Mouse (Mus musculus) megakaryocyte, adult 5-6 weeks (primary cell): ENCODE data around the gene Mtmr3. TPM values are rescaled to one million over a fixed set of nuclear protein-coding genes. Genes with fewer than 3 reads are reported as not detected.

Experiments used
- ATAC-seq: 2 replicates; pipeline ENCODE4 v1.8.0; 2016; ENCODE audit warnings: mild to moderate bottlenecking, inconsistent platforms; ENCODE audit not compliant: poor library complexity, severe bottlenecking
- total RNA-seq, 2 experiments: library from RNA; stranded (forward) in 1 of 2; stranded (reverse) in 1 of 2; fragments of 153-499, 151-499 nt in 1 of 2; fragments of 221-1000, 200-1000 nt in 1 of 2; gene quantifications; 2 replicates each; pipeline versions ENCODE4 v1.2.3 to v1.2.4; 2015 to 2017

The Mtmr3 gene
- 44.1 and 47.0 TPM in 2 replicates for total RNA-seq (2015)
- 71.1 and 77.2 TPM in 2 replicates for total RNA-seq (2017)

DNA sequence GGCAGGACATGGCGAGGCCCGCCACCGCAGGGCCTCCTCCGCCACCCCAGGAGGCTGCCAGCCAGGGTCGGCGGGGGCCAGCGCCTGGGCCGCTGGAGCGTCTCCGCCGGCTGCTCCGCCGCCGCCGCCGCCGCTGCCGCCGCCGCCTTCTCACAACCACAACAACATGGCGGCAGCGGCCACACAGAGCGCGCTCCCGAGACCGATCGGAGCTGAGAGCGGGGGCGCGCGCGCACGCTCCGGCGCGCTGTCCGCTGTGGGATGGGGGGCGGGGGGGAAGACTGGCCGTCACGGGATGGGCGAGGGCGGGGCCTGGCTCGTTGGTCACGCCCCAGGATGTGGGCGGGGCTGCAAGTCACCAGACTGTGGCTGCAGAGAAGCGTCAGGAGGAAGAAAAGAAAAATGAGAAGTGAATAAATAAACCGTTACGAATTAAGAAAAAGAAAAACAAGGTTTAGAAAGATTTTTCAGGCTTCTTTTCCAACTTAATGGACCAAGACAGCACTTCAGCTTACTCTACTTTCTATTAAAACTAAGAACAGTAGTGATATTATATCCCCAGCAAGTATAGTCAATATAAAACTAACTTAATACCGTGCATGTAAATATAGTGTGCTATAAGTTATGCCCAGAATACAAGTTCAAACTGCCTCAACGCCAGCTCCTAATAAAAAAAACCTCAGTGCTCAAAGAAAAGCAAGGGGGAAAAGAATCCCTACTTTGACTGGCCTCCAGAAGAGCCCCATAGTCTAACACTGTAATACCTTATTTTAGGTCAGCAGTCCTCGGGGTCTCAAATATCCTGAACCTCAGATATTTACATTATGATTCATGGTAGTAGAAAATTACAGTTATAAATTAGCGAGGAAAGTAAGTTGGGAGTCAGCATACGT lies at the start of gene Mtmr3:
Mtmr3 (minus strand) TSS at position 256 of the 893 bp plus-strand sequence.
- ATAC-seq = peak; percentile 95

DNA sequence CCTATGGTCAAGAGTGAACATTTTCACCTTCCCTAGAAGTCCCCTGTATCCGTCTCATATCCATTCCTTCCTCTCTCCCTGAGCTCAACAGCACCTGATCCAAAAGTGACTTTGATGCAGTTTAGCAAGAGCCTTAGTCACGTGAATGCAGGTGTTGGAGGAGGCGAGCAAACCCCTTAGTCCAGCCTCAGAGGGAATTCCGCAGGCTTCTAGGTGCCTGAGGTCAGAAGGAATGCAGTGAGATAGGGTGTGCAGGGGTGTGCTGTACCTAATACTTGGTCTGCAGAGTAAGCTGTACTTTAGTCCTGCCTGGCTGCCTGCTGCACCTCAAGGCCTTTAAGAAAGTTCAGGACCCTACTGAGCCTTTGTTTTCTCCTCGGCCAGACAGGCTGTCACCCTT lies 49.1 kb upstream of the Mtmr3 start:
- ATAC-seq = no peak

DNA sequence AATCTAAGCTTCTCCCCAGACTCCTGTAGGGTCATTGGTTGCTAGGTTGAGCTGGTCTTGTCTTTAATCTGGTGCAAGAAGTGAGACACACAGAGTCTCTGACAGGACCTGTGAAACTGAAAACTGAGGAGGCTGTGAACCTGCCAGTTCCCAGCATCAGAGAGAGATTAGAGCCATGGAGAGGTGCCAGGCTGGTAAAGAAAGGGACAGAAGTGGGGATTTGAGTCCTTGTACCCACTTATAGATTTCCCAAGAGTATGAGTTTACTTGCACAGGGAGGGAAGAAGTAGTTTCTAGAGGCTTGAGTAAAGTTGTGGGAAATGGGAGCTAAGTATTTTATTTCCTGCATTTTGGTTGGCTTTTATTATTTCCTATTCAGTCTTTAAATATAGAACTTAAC lies 46.5 kb upstream of the Mtmr3 start:
- no peak for ATAC-seq

DNA sequence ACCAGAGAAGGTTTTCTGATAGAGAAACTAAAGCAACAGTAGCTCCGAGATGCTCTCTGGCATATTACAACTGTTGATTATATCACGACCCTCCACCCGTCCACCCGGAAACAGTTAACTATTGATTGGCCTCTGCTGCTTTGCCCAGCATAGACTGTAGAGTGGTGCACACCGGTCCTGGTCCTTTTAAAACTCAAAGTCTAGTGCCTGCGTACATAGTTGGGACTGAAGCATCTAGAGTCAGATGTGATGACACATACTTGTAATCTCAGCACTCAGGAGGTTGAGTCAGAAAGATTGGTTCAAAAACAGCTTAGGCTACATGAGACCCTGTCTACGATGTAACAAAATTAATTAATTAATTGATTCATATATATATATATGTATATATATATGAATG lies 43.6 kb upstream of the Mtmr3 start:
- ATAC-seq = no peak

DNA sequence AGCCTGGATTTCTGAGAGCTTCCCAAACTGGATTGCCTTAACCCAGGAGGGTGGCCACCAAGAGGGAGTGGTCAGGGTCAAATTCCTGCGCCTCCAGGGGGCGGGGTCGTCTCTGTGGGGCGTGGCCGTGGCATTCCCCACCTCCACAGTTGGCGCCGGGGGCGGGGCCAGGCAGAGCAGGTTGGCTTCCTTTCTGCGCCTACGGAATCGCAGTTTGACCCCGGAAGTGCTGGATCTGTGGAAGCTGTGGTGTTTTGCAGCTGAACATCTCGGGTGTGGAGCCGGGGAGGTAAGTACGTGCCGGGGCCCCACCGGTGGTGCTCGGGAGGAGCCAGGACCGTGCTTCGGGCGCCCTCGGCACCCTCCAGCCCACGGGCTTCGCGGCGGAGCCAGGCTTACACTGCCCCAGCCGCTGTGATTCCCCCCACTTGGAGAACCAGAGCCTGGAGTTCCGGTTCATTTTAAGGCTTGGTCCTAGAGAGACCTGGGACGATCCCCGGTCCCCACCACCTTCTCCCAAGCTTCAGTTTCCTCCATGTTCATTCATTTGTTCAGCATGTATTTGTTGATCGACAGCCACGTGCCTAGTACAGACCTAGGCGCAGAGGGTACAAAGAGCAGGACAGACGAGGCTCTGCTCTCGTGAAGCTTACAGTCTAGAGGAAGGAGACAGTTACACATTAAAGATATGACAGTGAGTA lies 43.0 kb upstream of the Mtmr3 start, which contains the start of gene Ascc2:
Ascc2 (plus strand) TSS at position 214 of the 701 bp plus-strand sequence.
- peak; percentile 98 for ATAC-seq

DNA sequence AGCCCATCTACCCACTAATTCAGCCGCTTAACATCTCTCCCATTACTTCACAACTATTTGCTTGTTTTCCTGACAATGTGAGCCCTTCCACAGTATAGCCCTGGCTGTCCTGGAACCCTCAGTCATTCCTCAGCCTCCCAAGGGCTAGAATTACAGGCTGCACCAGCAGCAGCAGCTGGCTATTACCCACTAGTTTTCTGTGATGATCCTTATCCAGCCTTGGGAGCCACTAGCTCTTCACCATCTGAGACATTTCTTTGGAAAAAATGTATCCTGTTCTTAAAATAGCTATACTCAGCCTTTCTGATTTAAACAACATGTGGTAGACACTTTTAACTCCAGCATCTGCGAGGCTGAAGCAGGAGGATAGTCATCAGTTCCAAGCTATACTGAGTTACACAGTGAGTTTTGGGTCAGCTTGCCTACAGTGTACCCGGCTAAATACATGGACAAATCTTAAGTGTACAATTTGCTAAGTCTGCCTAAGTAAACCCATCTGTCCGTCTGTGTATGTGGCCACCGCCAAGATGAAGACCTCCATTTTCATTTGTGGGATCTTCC lies 42.2 kb upstream of the Mtmr3 start:
- ATAC-seq = no peak

DNA sequence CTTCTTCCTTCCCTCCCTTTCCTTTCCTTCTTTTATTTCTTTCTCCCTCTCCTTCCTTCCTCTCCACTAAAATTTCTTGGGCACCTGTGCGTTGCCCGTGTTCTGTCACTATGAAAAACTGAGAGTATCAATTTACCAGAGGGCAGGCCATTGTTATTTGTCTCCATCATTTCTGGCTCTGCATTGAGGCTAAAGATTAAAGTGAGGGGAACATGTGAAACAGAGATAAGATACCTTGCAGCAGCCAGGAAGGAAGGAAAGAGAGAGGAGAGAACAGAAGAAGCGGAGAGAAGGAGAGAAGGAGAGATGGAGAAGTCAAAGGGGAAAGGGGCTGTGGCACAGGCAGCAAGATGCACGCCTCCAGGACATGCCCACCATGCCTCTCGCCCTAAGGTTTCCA lies 39.7 kb upstream of the Mtmr3 start:
- no peak for ATAC-seq

DNA sequence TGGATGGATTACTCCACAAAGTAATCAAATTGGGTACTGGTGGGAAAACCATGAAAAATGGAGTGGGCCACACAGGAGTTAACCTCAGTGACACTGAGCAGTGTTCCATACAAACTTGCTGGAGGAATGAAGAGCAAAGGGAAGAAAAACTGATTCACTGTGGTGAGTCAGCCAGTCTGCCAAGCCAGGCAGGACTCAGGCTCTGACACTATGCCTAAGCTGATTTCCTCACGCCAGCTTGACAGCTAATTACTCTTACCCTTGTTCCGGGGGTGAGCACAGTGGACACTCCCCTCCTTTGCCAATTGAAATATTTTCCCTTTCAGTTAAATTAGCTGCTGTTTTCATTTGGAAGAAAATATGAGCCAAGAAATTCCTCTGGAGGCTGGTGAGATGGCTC lies 38.8 kb upstream of the Mtmr3 start:
- no peak for ATAC-seq

DNA sequence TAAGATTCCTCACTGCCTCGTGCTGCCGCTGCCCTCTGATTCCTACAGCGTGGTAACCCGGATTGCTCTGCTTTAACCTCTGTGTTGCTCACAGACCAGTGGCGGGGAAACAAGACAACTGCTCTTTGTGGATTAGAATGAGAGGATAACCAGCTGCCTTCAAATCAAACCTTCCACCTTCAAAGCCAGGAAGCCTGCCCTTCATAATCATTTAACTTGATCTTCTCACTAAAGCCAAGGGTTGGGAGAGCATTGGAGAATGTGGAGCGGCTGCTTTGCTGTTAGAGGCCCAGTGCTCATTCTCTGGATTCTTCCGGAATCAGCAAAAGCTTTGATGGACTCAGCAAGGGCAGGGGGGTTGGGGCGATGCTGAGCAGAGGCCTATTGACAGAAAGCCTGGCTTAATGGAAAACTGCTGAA lies 35.2 kb upstream of the Mtmr3 start:
- no peak for ATAC-seq

DNA sequence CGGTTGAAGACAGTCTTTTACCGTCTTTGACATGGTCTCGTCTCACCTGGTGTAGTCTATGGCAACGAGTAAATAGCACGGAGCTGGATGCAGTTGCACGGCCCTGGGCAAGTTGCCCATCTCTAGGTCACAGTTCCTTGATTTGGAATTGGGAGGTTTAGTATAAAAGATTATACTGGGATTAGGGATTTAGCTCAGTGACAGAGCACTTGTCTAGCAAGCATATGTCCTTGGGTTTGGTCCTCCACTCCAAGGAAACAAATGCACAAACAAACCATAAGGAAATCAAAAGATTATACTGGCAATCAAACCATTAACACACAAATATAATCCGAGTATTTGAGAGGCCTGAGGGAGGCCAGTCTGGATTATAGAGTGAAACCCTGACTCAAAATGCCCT lies 33.0 kb upstream of the Mtmr3 start:
- ATAC-seq = no peak

DNA sequence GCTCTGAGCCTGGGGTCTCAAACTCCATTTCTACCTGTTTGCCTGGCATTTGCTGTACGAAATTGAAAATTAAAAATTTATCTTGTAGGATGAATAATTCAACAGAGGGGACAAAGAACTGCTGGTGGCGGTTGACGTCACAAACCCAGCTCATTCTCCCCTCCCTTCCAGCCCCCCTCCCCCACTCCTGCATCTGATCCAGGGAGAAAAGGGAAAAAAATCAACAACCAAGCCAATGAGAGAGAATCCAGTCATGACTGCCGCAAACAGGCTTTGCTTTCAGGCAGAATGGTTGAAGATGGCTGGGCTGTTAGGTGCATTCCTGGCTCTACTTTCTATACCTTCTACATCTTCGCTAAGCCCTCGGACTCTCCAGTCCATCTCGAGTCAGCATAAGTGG lies 31.3 kb upstream of the Mtmr3 start:
- no peak for ATAC-seq

DNA sequence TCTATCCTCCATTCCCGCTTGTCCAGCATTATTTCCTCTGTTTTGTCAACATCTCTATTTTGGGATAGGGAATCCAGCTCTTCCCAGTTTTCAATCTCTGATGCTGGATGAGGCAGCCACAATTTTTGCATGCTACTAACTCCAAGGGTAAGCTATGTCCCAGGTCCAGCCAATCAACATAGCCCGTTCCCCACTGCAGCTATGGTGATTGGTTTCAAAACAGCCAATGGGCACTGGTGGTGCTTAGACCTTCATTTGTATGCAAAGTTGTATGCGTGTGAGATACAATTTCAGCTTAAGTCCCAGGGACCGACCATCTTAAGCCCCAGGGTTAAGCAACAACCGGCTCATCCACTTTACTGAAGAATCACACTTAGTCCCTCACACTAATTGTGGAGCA lies 28.3 kb upstream of the Mtmr3 start:
- no peak for ATAC-seq

DNA sequence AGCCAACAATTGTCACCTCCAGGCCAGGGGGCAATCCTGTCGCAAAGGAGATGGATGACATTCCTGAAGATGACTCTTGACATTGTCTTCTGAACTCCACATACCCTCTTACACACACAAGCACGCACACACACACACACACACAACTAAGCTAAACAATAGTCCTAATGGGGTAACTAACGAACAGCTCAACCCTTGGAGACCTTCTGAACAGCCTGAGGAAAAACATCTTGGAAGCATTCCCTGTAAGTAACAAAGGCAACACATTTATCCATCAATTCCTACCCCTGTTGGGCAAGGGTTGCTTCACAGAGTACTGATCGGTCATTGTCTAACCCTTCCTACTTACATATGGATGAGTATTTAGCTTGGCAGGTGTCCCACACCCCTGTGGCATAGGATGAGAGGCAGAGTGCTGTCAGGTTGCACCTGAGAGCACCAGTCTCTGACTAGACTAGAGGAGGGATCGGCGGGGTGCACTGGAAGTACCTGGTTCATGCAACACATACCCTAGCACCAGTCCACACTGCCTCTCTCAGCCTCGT lies 27.9 kb upstream of the Mtmr3 start:
- no peak for ATAC-seq

DNA sequence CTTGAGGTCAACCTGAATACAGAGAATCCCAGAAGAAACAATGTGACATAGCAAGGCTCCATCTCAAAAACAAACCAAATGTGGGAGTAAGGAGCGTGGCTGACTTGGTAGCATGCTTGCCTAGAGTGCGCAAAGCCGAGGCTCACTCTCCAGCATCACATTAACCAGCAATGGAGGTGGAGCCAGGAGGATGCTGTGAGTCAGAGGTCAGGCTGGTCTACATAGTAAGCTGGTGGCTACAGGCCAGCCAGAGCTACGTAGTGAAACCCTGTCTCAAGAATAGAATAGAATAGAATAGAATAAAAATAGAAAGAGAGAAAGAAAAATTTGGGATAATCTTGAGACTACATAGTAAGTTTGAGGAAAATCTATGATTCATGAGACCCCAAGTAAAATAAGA lies 27.2 kb upstream of the Mtmr3 start:
- no peak for ATAC-seq

DNA sequence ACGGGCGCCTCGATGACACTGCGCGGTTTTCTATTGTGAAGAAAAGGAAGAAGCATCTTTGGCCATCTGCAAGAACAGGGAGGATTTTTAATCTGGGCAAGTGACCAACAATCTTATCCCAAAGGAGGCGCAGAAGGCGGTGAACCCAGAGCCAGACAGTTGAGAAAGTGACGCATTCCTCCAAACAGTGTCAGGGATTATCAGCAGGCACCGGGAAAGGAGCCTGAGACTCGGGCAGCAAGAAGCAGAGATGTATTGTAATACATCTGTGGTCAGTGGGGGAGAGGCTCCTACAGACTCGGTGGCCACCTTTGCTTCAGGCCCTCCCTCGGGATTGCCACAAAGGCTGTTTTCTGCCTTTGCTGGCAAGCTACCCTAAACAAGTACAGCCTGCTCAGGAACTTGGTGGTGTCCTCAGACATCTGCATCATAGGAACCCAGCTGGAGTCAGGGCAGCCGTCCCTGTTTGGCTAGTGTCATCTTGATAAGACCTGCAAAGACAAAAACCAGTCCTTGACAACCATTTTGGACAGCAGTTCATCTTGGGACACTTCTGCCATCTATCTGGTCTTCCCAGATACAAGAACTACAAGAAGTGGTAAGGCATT lies 25.9 kb upstream of the Mtmr3 start:
- ATAC-seq = no peak

DNA sequence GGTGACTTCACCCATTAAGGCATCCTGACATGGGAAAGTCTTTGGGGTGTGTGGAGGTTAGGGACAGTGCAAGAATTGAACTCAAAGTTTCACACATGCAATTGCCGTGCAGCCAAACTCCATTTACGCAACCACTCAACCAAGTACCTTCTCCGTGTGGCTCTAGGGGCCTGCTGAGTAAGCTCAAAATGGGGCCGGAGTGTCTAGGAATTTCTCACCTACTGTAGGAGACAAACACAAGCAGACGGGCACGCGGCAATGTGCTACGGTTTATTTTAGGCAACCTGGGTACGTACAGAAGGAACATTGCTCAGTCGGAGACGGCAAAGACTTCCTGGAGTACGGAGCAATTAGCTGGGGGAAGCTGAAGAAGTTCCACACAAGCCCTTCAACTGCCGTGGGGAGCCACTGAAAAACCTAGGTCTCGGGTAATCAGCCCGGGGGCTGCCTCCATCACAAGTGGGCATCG lies 25.4 kb upstream of the Mtmr3 start, which contains the start of gene Gm11032:
Gm11032 (plus strand) TSS at position 51 of the 469 bp plus-strand sequence.
- ATAC-seq = no peak

DNA sequence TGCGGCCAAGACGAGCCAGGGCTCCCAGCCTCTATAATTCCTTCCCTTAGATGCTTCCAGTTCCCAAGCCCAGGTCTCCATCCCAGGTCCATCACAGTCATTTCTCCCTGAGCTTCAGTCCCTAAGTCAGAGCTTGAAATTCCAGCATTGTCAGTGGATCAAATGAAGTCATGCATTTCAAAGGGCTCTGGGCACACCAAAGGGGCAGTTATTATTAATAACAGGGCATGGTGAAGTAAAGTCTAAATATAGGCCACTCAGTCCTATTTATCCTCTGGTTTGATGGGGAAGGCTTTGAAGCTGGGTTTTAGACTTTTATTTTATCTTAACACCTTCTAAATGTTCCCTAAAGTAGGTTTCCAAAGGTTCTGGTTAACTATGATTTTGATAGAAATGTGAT lies 17.2 kb upstream of the Mtmr3 start:
- ATAC-seq = no peak

DNA sequence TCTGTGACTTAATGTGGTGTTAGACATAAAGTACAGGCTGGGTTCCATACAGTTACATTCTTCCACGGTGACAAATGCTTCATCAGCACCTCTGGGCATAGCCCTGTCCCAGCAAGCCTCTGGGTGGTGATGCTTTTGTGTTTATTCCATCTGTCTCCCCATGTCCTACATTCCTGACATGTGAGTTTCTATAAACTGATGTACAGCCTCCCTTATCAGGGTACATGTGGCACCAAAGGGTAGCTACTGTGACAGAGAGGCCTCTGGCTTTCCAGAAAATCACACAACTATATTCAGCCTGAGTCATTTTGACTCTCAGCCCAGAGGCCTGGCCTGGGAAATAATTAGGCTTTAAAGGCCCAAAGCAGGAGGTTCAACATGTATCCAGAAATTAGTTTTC lies 11.9 kb upstream of the Mtmr3 start:
- no peak for ATAC-seq

DNA sequence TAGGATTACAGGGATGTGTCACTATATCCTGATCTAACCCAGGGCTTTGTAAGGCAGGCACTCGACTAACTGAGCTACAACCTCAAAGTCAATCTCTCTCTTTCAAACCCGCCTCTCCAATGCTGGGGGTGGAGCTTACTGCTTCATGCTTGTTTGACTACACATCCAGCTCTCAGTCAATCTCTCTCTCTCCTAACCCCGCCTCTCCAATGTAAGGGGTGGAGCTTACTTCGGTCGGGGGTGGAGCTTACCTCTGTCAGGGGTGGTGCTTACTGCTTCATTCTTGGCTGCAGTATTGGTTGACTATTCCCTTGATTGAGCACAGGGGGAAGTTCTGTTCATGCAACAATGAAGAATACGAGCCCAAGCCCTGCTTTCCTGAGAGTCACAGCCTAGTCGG lies 10.8 kb upstream of the Mtmr3 start:
- ATAC-seq = no peak

DNA sequence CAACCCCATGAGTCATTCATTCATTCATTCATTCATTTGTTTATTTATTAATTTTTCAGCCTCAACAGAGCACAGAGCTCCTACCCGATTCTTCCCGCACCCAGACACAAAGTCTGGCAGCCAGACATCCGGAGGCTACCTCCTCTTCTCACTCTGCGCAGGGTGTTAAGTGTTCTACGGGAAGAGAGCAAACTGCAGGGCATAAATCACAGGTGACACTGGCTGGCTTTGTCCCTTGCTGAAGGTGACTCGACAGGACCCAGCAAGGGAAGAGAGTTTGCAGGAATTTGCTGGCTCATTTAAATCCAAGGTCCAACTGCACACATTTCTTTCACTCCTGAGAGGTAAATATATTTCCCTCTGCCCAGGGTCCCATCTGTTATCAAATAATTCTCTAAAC lies 9.8 kb upstream of the Mtmr3 start:
- no peak for ATAC-seq
